Mouse (Mus musculus) spleen, adult 18-20 months (tissue): ENCODE results near the gene Gm4187.
"Not testable (repeated sequence)": the region's sequence is repeated elsewhere in the genome, so short reads cannot be mapped to it uniquely, and the experiment has no call there.

Experiments used
- DNase-seq, 2 experiments: peaks; one replicate each; pipeline ENCODE4 v3.0.0; 2022; ENCODE audit warnings: mixed read lengths in 2 of 2

The Gm4187 gene

GRCm38 (mm10) chr7:22329617-22330016 lies at the start of gene Gm4187:
Gene Gm4187, minus strand, starts transcription at chr7:22329717.
- DNase-seq = not testable (repeated sequence)

GRCm38 (mm10) chr7:22370939-22371338 lies 41.4 kb upstream of the Gm4187 start, which contains the start of gene Gm8660:
Gene Gm8660, minus strand, starts transcription at chr7:22371039.
- DNase-seq = not testable (repeated sequence)
